Mouse (Mus musculus) spleen, embryonic (tissue): Measurements from ENCODE around the gene Btg2.

Experiments used
- CTCF ChIA-PET: fragments of 350-600 bp; sonication (Branson Sonifier 250); formaldehyde crosslinking; loops from one replicate; lab custom pipeline; 2022; lab: Charles Lee

Gene Btg2

DNA sequence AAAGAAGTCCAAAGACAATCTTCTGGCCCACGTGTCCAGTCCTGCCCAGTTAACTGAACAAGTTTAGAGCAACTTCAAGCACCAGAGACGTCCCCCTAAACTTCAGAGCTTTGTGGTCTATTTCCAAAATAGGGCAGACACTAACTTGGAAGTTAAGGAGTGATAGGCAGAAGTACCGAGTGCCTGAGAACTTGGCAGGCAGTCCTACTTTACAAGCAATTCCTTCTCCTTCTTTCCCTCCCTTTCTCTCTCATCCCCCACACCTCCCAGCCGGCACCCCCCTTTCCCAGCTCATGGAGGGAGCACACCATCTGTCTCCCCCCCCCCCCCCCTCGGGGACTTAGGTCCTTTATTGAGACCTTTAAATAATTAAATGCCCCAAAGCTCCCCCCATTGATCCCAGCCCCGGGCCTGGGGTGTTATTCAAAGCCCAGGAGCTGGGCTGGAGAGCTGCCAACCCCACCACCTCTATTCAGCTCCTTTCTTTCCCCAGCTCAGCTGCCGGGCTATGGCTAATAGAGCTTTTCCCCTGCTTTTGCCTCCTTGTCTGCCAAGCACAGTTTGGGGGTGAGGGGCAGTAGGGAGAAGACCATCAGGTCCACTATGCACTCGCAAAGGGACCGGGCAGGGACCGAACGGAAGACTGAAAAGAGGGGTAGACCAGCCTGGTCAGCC, 16.4 kb downstream of the Btg2 start:
- CTCF ChIA-PET = interaction anchor here (0.6 to 1.5 kb wide), 4 partner anchors 13 to 83 kb away, joined by 3 to 17 read pairs (median 8); no protein-coding TSS in a partner anchor

DNA sequence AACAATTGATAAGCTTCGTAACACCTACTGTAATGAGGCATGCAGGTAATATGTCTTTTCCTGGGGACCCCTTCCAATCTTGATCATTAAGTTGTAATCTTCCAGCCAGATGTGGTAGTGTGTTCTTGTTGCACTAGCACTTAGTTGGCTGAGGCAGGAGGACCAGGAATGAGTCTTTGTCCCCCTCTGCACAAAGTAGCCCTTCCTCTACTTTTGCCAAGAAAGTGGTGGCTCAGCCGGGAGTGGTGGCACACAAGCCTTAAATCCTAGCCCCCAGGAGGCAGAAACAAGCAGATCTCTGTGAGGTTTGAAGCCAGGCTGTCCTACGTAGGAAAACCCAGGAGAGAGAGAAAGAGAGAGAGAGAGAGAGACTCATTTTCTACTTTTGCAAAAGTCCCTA, 17.0 kb downstream of the Btg2 start:
- CTCF ChIA-PET = interaction anchor here (0.6 to 2.1 kb wide), 4 partner anchors 13 to 82 kb away, joined by 3 to 10 read pairs (median 8); no protein-coding TSS in a partner anchor

DNA sequence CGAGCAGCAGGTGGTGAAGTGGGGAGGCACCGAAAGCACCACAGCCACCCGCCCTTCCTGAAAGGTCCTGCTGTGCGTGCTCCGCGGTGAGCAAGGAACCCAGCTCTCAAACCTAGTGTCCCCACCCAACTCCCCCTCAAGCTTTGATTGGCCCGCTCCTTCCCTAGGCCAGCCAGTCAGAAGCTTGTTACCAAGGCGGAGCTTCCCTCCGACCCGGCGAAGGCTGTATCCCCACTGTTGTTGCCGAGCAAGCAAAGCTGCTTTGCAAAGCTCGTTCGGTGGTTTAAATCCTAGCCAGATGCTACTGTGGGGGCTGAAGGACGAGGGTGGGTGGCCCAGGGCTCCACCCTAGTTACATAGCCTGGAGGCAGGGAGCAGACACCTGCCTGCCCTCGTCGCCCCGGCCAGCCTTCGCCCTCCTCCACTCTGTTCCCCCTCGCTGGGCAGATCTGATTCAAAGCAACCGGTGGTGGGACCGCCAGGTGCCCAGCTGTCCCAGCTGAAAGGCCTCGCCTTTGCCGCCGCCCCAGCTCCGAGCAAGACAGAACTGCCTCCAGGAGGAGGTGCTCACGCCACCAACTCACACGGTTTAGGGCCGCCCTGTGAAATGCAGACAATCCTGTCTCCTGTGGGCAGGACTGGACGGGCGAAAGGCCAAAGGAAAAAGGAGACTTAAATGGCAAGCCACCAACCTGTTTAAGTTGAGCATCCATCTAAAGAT, 17.9 kb downstream of the Btg2 start:
- CTCF ChIA-PET = interaction anchor here (1.4 to 2.2 kb wide), 4 partner anchors 14 to 46 kb away, joined by 4 to 14 read pairs (median 12); partner anchors contain the start of gene Btg2

DNA sequence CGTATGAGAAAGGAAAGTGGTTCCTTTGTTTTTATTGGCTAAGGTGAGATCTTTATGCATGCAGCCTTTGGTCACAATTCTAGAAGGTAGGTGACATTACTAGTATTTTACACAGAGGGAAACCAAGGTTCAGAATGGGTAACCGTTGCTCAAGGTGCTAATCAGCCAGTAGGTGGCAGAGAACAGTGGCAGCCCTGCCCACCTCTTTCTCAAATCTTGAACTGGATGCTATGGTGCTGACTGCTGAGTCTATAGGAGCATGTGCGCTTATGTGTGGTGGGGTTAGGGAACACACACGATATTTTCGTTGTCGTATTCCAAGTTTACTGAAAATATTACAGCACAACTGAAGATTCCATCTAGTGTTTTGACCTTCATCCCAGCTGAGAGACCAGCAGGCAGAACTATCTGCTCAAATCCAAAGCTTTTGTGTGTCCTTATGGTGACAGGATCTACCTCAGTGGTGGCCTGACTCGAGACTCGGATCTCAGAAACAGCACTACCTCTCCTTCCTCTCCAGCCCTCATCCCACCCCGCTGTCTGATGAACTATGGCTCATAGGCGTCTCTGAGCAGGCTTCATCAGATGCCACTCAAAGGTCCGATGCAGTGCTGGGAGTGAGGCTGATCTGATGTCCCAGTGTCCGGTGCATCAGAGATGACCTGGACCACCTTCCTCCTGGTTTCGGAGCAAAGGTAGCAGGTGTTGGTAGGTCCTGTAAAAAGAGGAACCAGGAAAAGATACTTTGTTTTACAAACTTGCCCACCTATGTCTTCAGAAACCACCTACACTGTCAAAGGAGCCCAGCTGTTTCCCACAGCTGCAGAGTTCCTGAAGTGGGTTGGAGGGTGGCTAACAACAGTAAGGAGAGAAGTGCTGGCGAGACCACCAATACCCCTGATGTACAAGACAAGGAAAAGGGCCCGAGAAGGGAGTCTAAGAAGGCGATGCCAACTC, 18.9 kb downstream of the Btg2 start:
- CTCF ChIA-PET = interaction anchor here (0.6 to 2.2 kb wide), 9 partner anchors 15 to 159 kb away, joined by 3 to 14 read pairs (median 4); partner anchors contain the start of gene Btg2

DNA sequence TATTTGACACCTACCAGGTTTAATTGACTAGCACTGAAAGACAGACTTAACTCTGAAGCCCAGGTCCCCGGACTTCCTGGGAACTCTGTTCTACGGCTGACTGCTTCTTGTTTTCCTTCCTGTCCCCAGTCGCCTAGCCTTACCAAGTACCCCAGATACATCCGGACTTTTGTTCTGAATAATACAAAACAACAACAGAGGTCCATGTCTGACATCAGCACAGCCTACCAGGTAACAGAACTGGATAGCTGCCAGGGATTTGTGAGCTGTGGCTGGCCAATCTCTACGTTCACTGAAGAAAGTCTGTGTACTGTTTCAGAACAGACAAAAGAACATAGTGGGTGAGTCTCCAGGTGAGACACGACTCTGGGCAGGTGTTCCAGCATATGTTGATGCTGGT, 20.1 kb downstream of the Btg2 start:
- CTCF ChIA-PET = interaction anchor here (0.5 to 1.2 kb wide), 6 partner anchors 14 to 286 kb away, joined by 3 to 12 read pairs (median 3); no protein-coding TSS in a partner anchor

DNA sequence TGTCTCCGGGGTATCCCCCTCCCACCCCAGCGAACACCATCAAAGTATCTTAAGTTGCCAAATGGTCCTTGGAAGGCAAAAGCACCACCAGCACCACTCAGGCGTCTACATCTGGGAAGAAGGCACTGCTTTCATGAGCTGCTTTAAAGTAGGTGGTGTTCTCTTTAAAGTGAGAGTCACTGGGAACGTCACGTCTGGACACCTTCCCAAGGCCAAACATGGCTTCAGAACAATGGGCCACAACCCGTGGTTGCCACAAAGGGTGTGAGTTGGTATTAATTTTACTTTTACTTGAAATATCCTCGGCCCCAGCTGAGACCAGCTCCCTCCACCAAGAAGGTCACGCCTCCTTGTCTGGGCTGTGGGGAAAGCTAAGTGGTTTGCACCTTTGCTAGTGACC, 21.2 kb downstream of the Btg2 start:
- CTCF ChIA-PET = interaction anchor here (0.6 kb wide), 1 partner anchor 45 kb away, joined by 4 read pairs; no protein-coding TSS in a partner anchor

DNA sequence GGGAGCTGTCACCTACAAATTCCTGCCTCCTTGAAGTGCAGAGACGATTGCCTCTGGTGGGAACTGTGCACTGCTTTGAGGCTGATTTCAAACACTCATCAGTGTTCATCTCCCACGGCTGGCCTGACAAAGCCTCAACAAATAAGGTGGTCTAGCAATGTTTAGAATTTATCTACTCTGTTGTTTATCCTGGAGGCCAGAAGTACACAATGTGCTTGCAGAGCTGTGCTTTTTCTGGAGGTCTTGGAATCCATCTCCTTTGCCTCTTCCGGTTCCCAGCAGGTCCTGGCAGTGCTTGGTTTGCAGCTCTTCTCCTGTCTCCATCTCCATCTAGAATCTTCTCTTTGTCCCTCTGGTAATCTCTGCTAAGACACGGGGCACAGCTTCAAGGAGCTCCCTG, 22.6 kb downstream of the Btg2 start:
- CTCF ChIA-PET = interaction anchor here (0.5 to 0.6 kb wide), 3 partner anchors 10 to 800 kb away, joined by 4 read pairs; no protein-coding TSS in a partner anchor

DNA sequence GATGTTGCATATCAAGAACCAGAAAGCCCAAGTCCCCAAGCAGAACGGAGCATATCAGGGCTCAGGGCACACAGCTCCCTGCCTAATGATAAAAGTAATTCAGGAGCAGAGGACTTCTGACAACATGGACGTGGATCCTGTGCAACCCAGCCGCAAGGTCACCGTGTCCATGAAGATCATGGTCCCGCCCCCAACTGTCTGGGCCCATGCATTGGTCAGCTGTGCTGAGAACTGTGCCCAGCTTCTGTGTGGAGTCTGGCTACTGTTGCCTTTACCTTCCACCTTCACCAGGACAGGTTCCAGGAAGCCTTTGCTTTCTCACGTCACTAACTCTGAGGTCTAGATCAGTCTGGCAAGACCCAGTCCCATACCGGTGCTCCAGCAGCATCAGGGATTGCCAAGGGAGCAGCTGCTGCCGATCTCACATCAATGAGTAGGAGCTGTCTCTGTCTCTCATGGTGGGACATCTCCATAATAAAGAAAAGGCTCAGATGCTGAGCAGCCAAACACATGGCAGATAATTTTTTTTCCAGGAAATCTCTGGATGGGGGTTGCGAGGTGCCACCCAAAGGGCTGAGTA, 23.2 kb downstream of the Btg2 start:
- CTCF ChIA-PET = interaction anchor here (0.5 to 0.6 kb wide), 3 partner anchors 10 to 800 kb away, joined by 4 read pairs; no protein-coding TSS in a partner anchor

DNA sequence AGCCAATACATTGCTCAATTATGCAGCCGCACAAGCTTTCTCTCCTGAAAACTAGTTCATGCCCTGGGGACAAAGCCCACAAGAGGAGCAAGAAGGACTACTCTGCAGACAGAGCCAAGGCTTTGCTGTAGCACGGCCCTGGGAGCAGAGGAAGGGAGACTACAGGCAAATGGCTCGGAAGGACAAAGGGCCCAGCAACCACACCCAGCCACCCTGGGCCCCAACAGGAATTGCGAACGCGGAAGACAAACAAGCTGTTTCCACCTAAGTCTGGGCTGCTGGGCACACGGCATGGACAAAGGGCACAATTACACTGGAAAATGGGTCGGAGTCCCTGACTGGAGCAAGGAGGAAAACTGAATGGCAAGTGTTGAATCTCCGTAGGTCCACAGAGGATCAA, 23.9 kb downstream of the Btg2 start:
- CTCF ChIA-PET = interaction anchor here (1.1 to 2.6 kb wide), 2 partner anchors 24 to 52 kb away, joined by 5 to 8 read pairs; partner anchors contain the start of gene Btg2

DNA sequence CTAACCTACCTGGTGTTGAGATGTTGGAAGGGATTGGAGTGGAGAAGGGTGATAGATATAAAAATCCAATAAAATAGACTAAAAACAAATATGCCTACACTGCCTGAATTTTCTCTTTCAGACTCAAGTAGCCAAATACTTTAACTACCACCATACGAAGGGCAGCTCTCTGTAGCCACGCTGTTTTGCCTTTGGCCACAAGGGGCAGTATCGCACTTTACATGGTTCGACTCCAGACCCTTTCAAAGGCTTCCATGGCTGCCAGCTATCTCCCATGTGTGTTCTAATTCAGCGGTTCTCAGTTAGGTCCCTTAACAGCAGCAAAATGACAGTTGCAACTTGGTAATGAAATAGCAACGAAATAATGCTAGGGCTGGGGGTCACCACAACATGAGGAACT, 25.7 kb downstream of the Btg2 start:
- CTCF ChIA-PET = interaction anchor here (0.9 to 2.6 kb wide), 3 partner anchors 38 to 58 kb away, joined by 4 to 8 read pairs (median 4); partner anchors contain the start of gene Chit1

DNA sequence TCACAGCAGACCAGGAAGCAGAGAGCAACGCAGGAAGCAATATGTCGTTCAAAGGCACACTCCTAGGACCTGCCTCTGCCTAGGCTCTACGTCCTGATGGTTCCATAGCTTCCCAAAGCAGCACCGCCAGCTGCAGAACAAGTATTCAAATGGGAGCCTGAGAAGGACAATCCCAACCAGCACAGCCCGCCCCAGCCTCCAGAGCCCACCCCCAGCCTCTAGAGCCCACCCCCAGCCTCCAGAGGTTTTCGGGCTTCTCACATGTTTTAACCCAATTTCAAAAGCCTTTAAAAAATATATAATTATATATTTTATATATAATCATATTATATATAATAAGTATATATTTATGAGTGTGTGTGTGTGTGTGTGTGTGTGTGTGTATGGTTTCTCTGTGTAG, 29.4 kb downstream of the Btg2 start:
- CTCF ChIA-PET = no interaction called here

DNA sequence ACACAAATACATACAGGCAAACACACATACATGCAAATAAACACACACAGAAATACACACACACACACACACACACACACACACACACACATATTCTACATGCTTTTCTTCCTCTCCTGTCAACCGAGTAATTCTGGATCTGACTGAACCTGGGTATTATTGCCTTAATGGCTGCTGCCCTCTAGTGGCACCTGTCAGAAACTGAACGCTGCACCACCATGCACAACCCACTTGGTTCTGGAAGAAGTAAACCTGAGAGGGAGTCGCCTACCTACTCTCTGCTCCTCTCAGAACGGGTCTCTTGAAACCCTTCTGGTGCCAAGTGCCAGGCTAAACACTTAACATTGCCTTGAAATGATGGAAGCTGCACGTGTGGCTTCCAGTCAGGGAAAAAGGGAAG, 30.2 kb downstream of the Btg2 start:
- CTCF ChIA-PET = interaction anchor here (0.6 kb wide), 1 partner anchor 22 kb away, joined by 5 read pairs; no protein-coding TSS in a partner anchor

DNA sequence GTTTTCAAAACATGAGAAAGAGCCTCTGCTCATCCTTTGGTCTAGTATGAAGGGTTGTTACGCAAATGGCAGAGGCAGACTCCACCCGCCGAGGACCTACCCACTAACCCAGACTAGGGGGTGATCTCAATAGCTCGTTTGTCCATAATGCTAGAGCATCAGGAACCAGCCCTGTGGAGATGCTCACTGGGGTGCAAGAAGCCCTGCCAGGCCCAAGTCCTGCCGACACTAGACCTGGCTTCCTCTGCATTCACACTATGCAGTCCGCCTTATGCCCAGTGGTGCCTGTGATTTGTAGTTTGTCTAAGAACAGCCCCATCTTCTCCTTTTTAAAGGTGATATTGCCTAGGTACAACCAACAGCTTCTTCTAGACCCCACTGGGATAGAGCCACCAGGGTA, 31.5 kb downstream of the Btg2 start:
- CTCF ChIA-PET = no interaction called here

DNA sequence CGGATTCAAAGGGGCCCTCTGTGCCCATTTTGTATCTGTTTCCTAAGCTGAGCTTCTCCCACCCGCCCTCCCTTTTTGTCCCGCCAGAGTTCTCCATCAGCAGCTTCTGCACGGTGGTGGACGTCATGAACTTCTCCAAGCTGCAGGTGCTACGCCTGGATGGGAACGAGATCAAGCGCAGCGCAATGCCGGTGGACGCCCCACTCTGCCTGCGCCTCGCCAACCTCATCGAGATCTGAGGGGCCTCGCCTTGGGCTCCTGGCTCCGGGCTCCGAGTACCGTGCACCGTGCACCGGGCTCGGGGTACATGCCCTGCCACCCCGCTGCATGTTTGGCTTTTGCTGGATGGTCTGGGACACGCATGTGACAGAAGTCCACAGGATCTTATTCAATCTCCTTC, 32.5 kb downstream of the Btg2 start:
- CTCF ChIA-PET = interaction anchor here (1.1 kb wide), 1 partner anchor 76 kb away, joined by 6 read pairs; no protein-coding TSS in a partner anchor

DNA sequence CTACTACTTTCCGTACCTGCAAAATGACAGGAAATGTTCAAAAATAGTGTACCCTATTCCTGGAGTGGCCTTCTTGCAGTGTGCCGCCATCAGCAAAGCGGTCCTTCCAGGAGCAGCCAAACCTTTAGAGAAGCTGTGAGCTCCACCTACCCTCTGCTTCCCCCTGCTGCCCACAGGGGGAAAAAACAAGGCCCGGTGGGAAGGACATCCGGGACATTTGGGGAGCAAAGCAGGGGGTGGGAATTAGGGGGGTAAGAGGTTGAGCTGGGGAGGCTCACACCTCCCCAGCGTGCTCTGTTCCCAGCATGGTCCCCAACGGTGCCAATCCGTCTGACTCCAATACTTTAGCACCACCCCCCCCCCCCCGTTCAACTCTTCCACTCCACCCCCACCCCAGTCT, 32.9 kb downstream of the Btg2 start:
- CTCF ChIA-PET = interaction anchor here (0.6 to 1.1 kb wide), 2 partner anchors 10 to 76 kb away, joined by 4 to 6 read pairs; no protein-coding TSS in a partner anchor

DNA sequence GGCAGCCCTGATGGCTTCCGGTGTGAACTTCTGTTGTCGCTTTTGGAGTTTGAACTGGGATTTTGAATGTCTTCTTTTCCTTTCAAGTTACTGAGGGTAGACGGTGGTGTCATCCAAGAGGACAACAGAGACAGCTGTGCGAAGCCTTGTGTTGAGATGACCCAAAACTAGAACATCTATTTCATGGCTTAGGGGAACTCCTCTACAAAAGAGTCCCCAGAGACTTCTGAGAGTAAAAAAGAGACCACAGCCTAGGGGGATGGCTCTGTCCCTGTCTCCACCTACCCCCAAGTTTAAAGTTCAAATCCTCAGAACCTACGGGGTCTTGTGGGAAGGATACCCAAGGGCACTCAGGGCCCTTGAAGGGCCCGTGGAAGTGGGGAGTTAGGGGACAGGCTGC, 34.1 kb downstream of the Btg2 start:
- CTCF ChIA-PET = interaction anchor here (0.7 to 0.9 kb wide), 2 partner anchors 10 to 15 kb away, joined by 6 read pairs; no protein-coding TSS in a partner anchor

DNA sequence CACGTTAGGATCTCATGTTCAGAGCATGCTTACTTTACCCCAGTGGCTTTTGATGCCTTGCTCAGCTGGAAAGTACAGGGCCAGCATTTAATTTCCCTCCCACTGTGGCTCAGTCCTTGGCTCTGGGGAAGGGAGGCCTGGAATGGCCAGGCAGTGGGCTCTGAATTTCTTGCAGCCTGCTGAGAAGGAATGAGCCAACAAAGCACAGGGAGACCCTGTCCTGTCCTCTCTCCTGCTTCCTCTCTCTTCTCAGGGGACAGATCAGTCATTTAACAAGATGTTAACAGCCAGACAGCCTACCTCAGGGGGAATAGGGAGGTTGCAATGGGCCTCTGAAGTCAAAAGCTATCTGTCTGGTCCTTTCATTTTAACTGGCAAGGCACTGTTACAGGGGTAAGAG, 36.6 kb downstream of the Btg2 start:
- CTCF ChIA-PET = no interaction called here

DNA sequence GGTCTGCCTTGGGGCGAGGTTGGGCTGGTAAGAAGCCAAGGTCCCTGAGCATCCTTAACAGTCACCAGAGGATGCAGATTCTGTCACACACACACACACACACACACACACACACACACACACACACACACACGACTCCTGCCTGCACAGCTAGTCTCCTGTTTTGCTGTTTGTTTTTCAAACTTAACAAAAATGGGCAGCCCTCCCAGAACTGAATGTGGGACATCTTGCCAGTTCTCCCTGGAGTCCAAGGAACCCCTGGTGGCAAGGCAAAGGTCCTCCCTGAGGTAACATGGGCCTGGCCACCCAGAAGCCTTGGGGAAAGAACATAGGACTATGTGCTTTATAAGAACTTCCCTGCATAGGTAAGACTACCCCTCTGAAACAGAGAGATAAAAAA, 37.0 kb downstream of the Btg2 start:
- CTCF ChIA-PET = no interaction called here

DNA sequence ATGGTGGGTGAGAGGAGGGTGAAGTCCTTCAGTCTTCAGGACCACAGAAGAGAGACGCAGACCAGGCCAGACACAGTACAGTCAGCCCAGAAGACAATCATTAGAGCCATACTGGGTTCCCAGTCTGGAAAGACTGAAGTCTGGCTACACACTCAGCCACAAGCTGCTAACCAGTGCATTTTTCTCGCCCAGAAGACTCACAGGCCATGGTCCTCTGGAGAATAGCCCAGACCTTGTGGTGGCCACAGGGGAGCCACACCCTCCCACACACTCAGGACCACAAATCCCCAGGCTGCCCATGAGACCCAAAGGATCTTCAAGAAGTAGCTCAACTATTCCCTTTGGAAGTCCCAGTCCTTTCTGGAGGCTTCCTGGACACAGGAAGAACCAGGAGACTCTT, 39.6 kb downstream of the Btg2 start:
- CTCF ChIA-PET = interaction anchor here (0.7 kb wide), 1 partner anchor 96 kb away, joined by 4 read pairs; no protein-coding TSS in a partner anchor

DNA sequence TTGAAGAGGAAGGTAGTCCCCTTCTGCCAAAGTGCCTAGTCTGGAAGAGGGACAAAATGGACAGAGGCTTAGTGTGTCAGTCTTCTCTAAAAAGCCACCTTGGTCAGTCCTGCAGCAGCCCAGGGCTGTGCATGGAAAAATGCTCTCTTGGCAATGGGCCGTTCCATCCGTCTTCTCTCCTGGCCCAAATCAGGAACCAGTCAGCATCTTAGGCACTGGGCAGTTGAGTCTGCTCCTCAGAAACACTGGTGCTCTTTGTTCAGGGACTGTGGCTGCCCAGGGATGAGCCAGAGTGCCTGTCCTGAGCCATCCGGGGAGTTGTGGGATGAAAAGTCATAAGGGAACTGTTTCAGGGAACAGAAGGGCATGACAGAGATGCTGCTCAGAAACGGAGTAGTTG, 40.6 kb downstream of the Btg2 start:
- CTCF ChIA-PET = no interaction called here
